Mouse (Mus musculus) lung, postnatal 0 days (tissue): Measurements from ENCODE around the gene Esrrg.

Source experiments
- CTCF ChIP-seq: IDR thresholded peaks from 2 replicates; pipeline ENCODE4 v1.5.1; 2016; ENCODE audit warnings: antibody characterized with exemption, mild to moderate bottlenecking
- EP300 ChIP-seq: IDR thresholded peaks from 2 replicates; pipeline ENCODE4 v1.6.1; 2016; ENCODE audit warnings: antibody characterized with exemption, mild to moderate bottlenecking, control low read depth

- TF ChIP-seq CTCF (no peak), EP300 (peak; percentile 30; the same call in 1 of the 2 replicates)
Observed at GRCm38 (mm10) chr1:187826140-187826539, 217.5 kb downstream of the Esrrg start.
